Mouse (Mus musculus) 3134 (cell line): Measurements from ENCODE around the gene Gm21996.
"Not testable (repeated sequence)": the region's sequence is repeated elsewhere in the genome, so short reads cannot be mapped to it uniquely, and the experiment has no call there.

Source experiments
- DNase-seq: peaks from one replicate; pipeline ENCODE4 v3.0.0-alpha.2; 2011; ENCODE audit warnings: low spot score; ENCODE audit not compliant: insufficient read length; ENCODE audit errors: extremely low read depth

Gene Gm21996

GRCm38 (mm10) chrY:89745432-89745831 is at the start of gene Gm21996:
TSS of gene Gm21996 (minus strand) at chrY:89745532.
- DNase-seq: not testable (repeated sequence)
